In genomic region chr15:80219211-80219610, GRCm38 (mm10) we compare ENCODE assay signal across 8 mouse cellular contexts. TPM values are rescaled to one million over a fixed set of nuclear protein-coding genes. Genes with fewer than 3 reads are reported as not detected.
A peak's percentile ranks its signal among the peaks of the same experiment; 100 is the strongest.
DNase-seq lines count a peak whose midpoint lies in the region; ATAC-seq and TF ChIP-seq lines count a peak whose summit lies in the region.

No protein-coding gene starts in this region.

- peaks cover 3% of the 10 kb centered on the region; the same call in 1 of the 2 replicates for H3K36me3 ChIP-seq in limb, embryonic 14.5 days (ENCODE audit: control insufficient read depth, insufficient read depth, low read length)

- peak; percentile 21 for DNase-seq in urinary bladder, postnatal 25 days (ENCODE audit: low spot score)
- no peak for DNase-seq in urinary bladder, postnatal 36 days (ENCODE audit: low spot score in 2 of 2)
- DNase-seq in embryo, embryonic 11 days = peak; percentile 61
- peak; percentile 23 for DNase-seq in limb, embryonic 14.5 days (ENCODE audit: low spot score)
- DNase-seq in natural killer cell, adult 2 months (ENCODE audit: low spot score in 2 of 2) = peak; percentile 85 to 92
- no peak for DNase-seq in right cerebral cortex, adult 2 months (ENCODE audit: low spot score in 2 of 2)
- no peak for DNase-seq in right cerebral cortex, postnatal 36 days (ENCODE audit: low spot score in 2 of 2)
- no peak for DNase-seq in frontal cortex, postnatal 10 days (ENCODE audit: low spot score in 2 of 2)

- H3K9ac ChIP-seq in limb, embryonic 14.5 days (ENCODE audit: low read depth, low read length, severe bottlenecking) = no peak overlapping the region

- no peaks in the 10 kb centered on the region for H3K4me1 ChIP-seq in limb, embryonic 14.5 days (ENCODE audit: control insufficient read depth, insufficient read depth, low read length)

- TF ChIP-seq POLR2A in limb, embryonic 14.5 days (IDR thresholded peaks at IDR 0.05; ENCODE audit: borderline replicate concordance, extremely low read depth, insufficient read depth, insufficient read length) = no peak

- H3K27ac ChIP-seq in limb, embryonic 14.5 days (replicated peaks; ENCODE audit: low read depth, low read length) = no peak overlapping the region

- H3K4me2 ChIP-seq in limb, embryonic 14.5 days (replicated peaks; ENCODE audit: low read depth, low read length, severe bottlenecking) = no peak overlapping the region

- no peak overlapping the region for H3K4me3 ChIP-seq in limb, embryonic 14.5 days (replicated peaks; ENCODE audit: low read length)

- no peaks in the 10 kb centered on the region for H3K27me3 ChIP-seq in limb, embryonic 14.5 days (ENCODE audit: control insufficient read depth, insufficient read depth, low read length)

- WGBS in limb, embryonic 14.5 days = 34% methylated on average over 14 of the region's 14 CpGs

- no peak for ATAC-seq in limb, embryonic 14.5 days (ENCODE audit: low FRiP score, low read depth)

- no peaks in the 10 kb centered on the region for H3K9me3 ChIP-seq in limb, embryonic 14.5 days (ENCODE audit: control insufficient read depth, low read length)

RNA-seq across cellular contexts. Expression of gene Mief1, which starts 14.6 kb away (rescaled TPM):
- polyA plus RNA-seq in limb, embryonic 14.5 days (2012; rRNA removed) = 13.3 and 14.0 TPM in 2 replicates
- polyA plus RNA-seq in limb, embryonic 14.5 days (2014; fragmentation: Nextera tagmentation; extraction: Ambion mirVana) = 29.9 and 32.7 TPM in 2 replicates

RNA-seq across cellular contexts. Expression of gene AC140267.1, which starts 16.4 kb away (rescaled TPM):
- not detected in 2 replicates for polyA plus RNA-seq in limb, embryonic 14.5 days (2012; rRNA removed)
- polyA plus RNA-seq in limb, embryonic 14.5 days (2014; fragmentation: Nextera tagmentation; extraction: Ambion mirVana) = not detected in 2 replicates

RNA-seq across cellular contexts. Expression of gene Atf4, which starts 35.8 kb away (rescaled TPM):
- 319 and 398 TPM in 2 replicates for polyA plus RNA-seq in limb, embryonic 14.5 days (2012; rRNA removed)
- 124 and 141 TPM in 2 replicates for polyA plus RNA-seq in limb, embryonic 14.5 days (2014; fragmentation: Nextera tagmentation; extraction: Ambion mirVana)

RNA-seq across cellular contexts. Expression of gene Rps19bp1, which starts 44.9 kb away (rescaled TPM):
- polyA plus RNA-seq in limb, embryonic 14.5 days (2012; rRNA removed) = 38.4 and 44.2 TPM in 2 replicates
- polyA plus RNA-seq in limb, embryonic 14.5 days (2014; fragmentation: Nextera tagmentation; extraction: Ambion mirVana) = 61.1 and 66.0 TPM in 2 replicates

RNA-seq across cellular contexts. Expression of gene Mgat3, which starts 45.7 kb away (rescaled TPM):
- polyA plus RNA-seq in limb, embryonic 14.5 days (2012; rRNA removed) = 18.1 and 23.9 TPM in 2 replicates
- polyA plus RNA-seq in limb, embryonic 14.5 days (2014; fragmentation: Nextera tagmentation; extraction: Ambion mirVana) = 6.7 and 8.0 TPM in 2 replicates

Comparison
In these comparisons a context has a peak if more than half of its experiments do, and no peak if none do; other contexts are left out.
1. DNase-seq: peak in urinary bladder, postnatal 25 days (single experiment), embryo, embryonic 11 days (single experiment), limb, embryonic 14.5 days (single experiment) and natural killer cell, adult 2 months (2 of 2); none in urinary bladder, postnatal 36 days (0 of 2), right cerebral cortex, adult 2 months (0 of 2), right cerebral cortex, postnatal 36 days (0 of 2) and frontal cortex, postnatal 10 days (0 of 2).